Mouse (Mus musculus) kidney, embryonic 15.5 days (tissue): ENCODE measurements around the gene Dennd1a. TPM values are rescaled to one million over a fixed set of nuclear protein-coding genes. Genes with fewer than 3 reads are reported as not detected.

Source experiments
- ATAC-seq: fragments of 200-750 bp; cut with Nextera tagmentation; replicated peaks from 2 replicates; pipeline ENCODE4 v1.8.0; 2017; ENCODE audit warnings: moderate TSS enrichment; ENCODE audit not compliant: low FRiP score
- H3K27ac ChIP-seq: fragments of 300-500 bp; sonication (generic); 2 replicates; pipeline ENCODE4 v1.5.1; 2015; ENCODE audit warnings: mild to moderate bottlenecking, inconsistent platforms
- H3K27me3 ChIP-seq: fragments of 300-500 bp; sonication (generic); 2 replicates; pipeline ENCODE4 v1.6.1; 2015; ENCODE audit warnings: inconsistent platforms
- H3K36me3 ChIP-seq: fragments of 300-500 bp; sonication (generic); 2 replicates; pipeline ENCODE4 v1.6.1; 2015; ENCODE audit warnings: inconsistent platforms
- H3K4me1 ChIP-seq: fragments of 300-500 bp; sonication (generic); 2 replicates; pipeline ENCODE4 v1.6.1; 2015; ENCODE audit warnings: inconsistent platforms
- H3K4me2 ChIP-seq: fragments of 300-500 bp; sonication (generic); 2 replicates; pipeline ENCODE4 v1.6.1; 2015; ENCODE audit warnings: moderate library complexity, mild to moderate bottlenecking, inconsistent platforms
- H3K4me3 ChIP-seq: fragments of 300-500 bp; sonication (generic); replicated peaks from 2 replicates; pipeline ENCODE4 v1.5.1; 2015; ENCODE audit warnings: mild to moderate bottlenecking, inconsistent platforms
- H3K9ac ChIP-seq: fragments of 300-500 bp; sonication (generic); 2 replicates; pipeline ENCODE4 v1.6.1; 2015; ENCODE audit warnings: mild to moderate bottlenecking, inconsistent platforms
- H3K9me3 ChIP-seq: fragments of 300-500 bp; sonication (generic); replicated peaks from 2 replicates; pipeline ENCODE4 v1.6.1; 2016; ENCODE audit warnings: inconsistent platforms
- WGBS: fragments of 180-500 bp; shearing (Covaris S2); methylation state at CpG from one replicate; pipeline ENCODE4 v1.1.7; 2015; ENCODE audit warnings: mixed read lengths; 5-methylcytosine and 5-hydroxymethylcytosine counted together
- polyA plus RNA-seq: library from polyadenylated mRNA; unstranded; fragments of >200 nt; fragmentation: Nextera tagmentation; extraction: Ambion mirVana; gene quantifications from 2 replicates; pipeline ENCODE4 v1.2.1, GENCODE M21; 2015

The Dennd1a gene
- polyA plus RNA-seq, 1 experiment from 2014 or later: 16.2 TPM

- H3K9ac ChIP-seq: no peak overlapping the region
- H3K36me3 ChIP-seq: no peaks in the 10 kb centered on the region
- no peak for ATAC-seq
- no peaks in the 10 kb centered on the region for H3K9me3 ChIP-seq
- peaks cover 15% of the 10 kb centered on the region for H3K4me1 ChIP-seq
- H3K27ac ChIP-seq: no peak overlapping the region
- H3K27me3 ChIP-seq: no peaks in the 10 kb centered on the region
- no peak overlapping the region for H3K4me3 ChIP-seq
- H3K4me2 ChIP-seq: no peak overlapping the region
Observed at GRCm38 (mm10) chr2:38221461-38221860, 65.7 kb downstream of the Dennd1a start.

GRCm38 (mm10) chr2:38220687-38221435 is 66.3 kb downstream of the Dennd1a start:
- WGBS: 40% methylated on average over 4 of the region's 4 CpGs
- H3K4me3 ChIP-seq: no peak overlapping the region

GRCm38 (mm10) chr2:38219666-38220065 is 67.5 kb downstream of the Dennd1a start:
- peaks cover 15% of the 10 kb centered on the region for H3K4me1 ChIP-seq
- ATAC-seq: no peak
- no peaks in the 10 kb centered on the region for H3K36me3 ChIP-seq
- no peak overlapping the region for H3K9ac ChIP-seq
- H3K4me3 ChIP-seq: no peak overlapping the region
- no peaks in the 10 kb centered on the region for H3K27me3 ChIP-seq
- H3K27ac ChIP-seq: no peak overlapping the region
- H3K4me2 ChIP-seq: no peak overlapping the region
- no peaks in the 10 kb centered on the region for H3K9me3 ChIP-seq
- 90% methylated on average over 2 of the region's 2 CpGs for WGBS

More at GRCm38 (mm10) chr2:38220687-38221435, 66.3 kb downstream of the Dennd1a start:
- Histone ChIP-seq H3K9ac (no peak overlapping the region), H3K4me1 (peaks cover 15% of the 10 kb centered on the region), H3K27ac (no peak overlapping the region), H3K9me3 (no peaks in the 10 kb centered on the region), H3K27me3 (no peaks in the 10 kb centered on the region), H3K4me2 (no peak overlapping the region), H3K36me3 (no peaks in the 10 kb centered on the region)
- no peak for ATAC-seq

- Histone ChIP-seq H3K9ac (no peak overlapping the region), H3K4me3 (no peak overlapping the region), H3K4me1 (no peaks in the 10 kb centered on the region), H3K36me3 (no peaks in the 10 kb centered on the region), H3K9me3 (no peaks in the 10 kb centered on the region), H3K27ac (no peak overlapping the region), H3K4me2 (no peak overlapping the region), H3K27me3 (no peaks in the 10 kb centered on the region)
- 86% methylated on average over 1 of the region's 1 CpGs for WGBS
- no peak for ATAC-seq
Observed at GRCm38 (mm10) chr2:38213041-38213440, 74.1 kb downstream of the Dennd1a start.

GRCm38 (mm10) chr2:38211426-38211825 is 75.8 kb downstream of the Dennd1a start:
- Histone ChIP-seq H3K4me3 (no peak overlapping the region), H3K4me2 (no peak overlapping the region), H3K4me1 (no peaks in the 10 kb centered on the region), H3K36me3 (no peaks in the 10 kb centered on the region), H3K27me3 (no peaks in the 10 kb centered on the region), H3K9me3 (no peaks in the 10 kb centered on the region), H3K27ac (no peak overlapping the region), H3K9ac (no peak overlapping the region)
- WGBS: 91% methylated on average over 2 of the region's 2 CpGs
- ATAC-seq: no peak

- 92% methylated on average over 1 of the region's 1 CpGs for WGBS
- no peak overlapping the region for H3K4me3 ChIP-seq
- ATAC-seq: no peak
Observed at GRCm38 (mm10) chr2:38207752-38208151, 79.4 kb downstream of the Dennd1a start.

GRCm38 (mm10) chr2:38205281-38205680 is 81.9 kb downstream of the Dennd1a start:
- ATAC-seq: no peak
- no peak overlapping the region for H3K27ac ChIP-seq
- H3K4me1 ChIP-seq: no peaks in the 10 kb centered on the region
- no peaks in the 10 kb centered on the region for H3K9me3 ChIP-seq
- no peak overlapping the region for H3K4me2 ChIP-seq
- H3K4me3 ChIP-seq: no peak overlapping the region
- WGBS: 71% methylated on average over 5 of the region's 5 CpGs
- no peaks in the 10 kb centered on the region for H3K36me3 ChIP-seq
- no peaks in the 10 kb centered on the region for H3K27me3 ChIP-seq
- no peak overlapping the region for H3K9ac ChIP-seq

More at GRCm38 (mm10) chr2:38207752-38208151, 79.4 kb downstream of the Dennd1a start:
- Histone ChIP-seq H3K36me3 (no peaks in the 10 kb centered on the region), H3K27ac (no peak overlapping the region), H3K9me3 (no peaks in the 10 kb centered on the region), H3K4me1 (no peaks in the 10 kb centered on the region), H3K4me2 (no peak overlapping the region), H3K27me3 (no peaks in the 10 kb centered on the region), H3K9ac (no peak overlapping the region)

- no peaks in the 10 kb centered on the region for H3K4me1 ChIP-seq
- no peaks in the 10 kb centered on the region for H3K9me3 ChIP-seq
- H3K4me3 ChIP-seq: no peak overlapping the region
- WGBS: 65% methylated on average over 2 of the region's 2 CpGs
- H3K27ac ChIP-seq: no peak overlapping the region
- no peaks in the 10 kb centered on the region for H3K27me3 ChIP-seq
- no peak overlapping the region for H3K9ac ChIP-seq
- no peak for ATAC-seq
- no peak overlapping the region for H3K4me2 ChIP-seq
- H3K36me3 ChIP-seq: no peaks in the 10 kb centered on the region
Observed at GRCm38 (mm10) chr2:38204696-38205095, 82.5 kb downstream of the Dennd1a start.

GRCm38 (mm10) chr2:38198072-38198471 is 89.1 kb downstream of the Dennd1a start:
- Histone ChIP-seq H3K27ac (no peak overlapping the region), H3K4me2 (no peak overlapping the region), H3K27me3 (no peaks in the 10 kb centered on the region), H3K4me1 (peaks cover 10% of the 10 kb centered on the region; the same call in 1 of the 2 replicates), H3K4me3 (no peak overlapping the region), H3K36me3 (no peaks in the 10 kb centered on the region), H3K9ac (no peak overlapping the region), H3K9me3 (no peaks in the 10 kb centered on the region)
- WGBS: 96% methylated on average over 1 of the region's 1 CpGs
- ATAC-seq: no peak

- 46% methylated on average over 9 of the region's 9 CpGs for WGBS
- peak overlapping the region; percentile 33; the same call in 1 of the 2 replicates for H3K4me2 ChIP-seq
Observed at GRCm38 (mm10) chr2:38196199-38197060, 90.8 kb downstream of the Dennd1a start.

GRCm38 (mm10) chr2:38192007-38192406 is 95.2 kb downstream of the Dennd1a start:
- Histone ChIP-seq H3K27me3 (no peaks in the 10 kb centered on the region), H3K9ac (no peak overlapping the region), H3K4me3 (no peak overlapping the region), H3K4me1 (peaks cover 8% of the 10 kb centered on the region; the same call in 1 of the 2 replicates), H3K36me3 (no peaks in the 10 kb centered on the region), H3K27ac (no peak overlapping the region), H3K9me3 (no peaks in the 10 kb centered on the region), H3K4me2 (no peak overlapping the region)
- no peak for ATAC-seq
- WGBS: 88% methylated on average over 1 of the region's 1 CpGs

More at GRCm38 (mm10) chr2:38196199-38197060, 90.8 kb downstream of the Dennd1a start:
- H3K36me3 ChIP-seq: no peaks in the 10 kb centered on the region
- ATAC-seq: no peak
- no peaks in the 10 kb centered on the region for H3K27me3 ChIP-seq
- no peaks in the 10 kb centered on the region for H3K9me3 ChIP-seq
- H3K27ac ChIP-seq: peak overlapping the region; percentile 61; the same call in 1 of the 2 replicates
- no peak overlapping the region for H3K4me3 ChIP-seq
- H3K4me1 ChIP-seq: peaks cover 10% of the 10 kb centered on the region; the same call in 1 of the 2 replicates
- no peak overlapping the region for H3K9ac ChIP-seq

- H3K27ac ChIP-seq: no peak overlapping the region
Observed at GRCm38 (mm10) chr2:38191601-38192000, 95.6 kb downstream of the Dennd1a start.

More at GRCm38 (mm10) chr2:38191601-38192000, 95.6 kb downstream of the Dennd1a start:
- H3K36me3 ChIP-seq: no peaks in the 10 kb centered on the region
- H3K9me3 ChIP-seq: no peaks in the 10 kb centered on the region
- no peak for ATAC-seq
- no peak overlapping the region for H3K9ac ChIP-seq
- no peak overlapping the region for H3K4me2 ChIP-seq
- no peak overlapping the region for H3K4me3 ChIP-seq
- H3K4me1 ChIP-seq: peaks cover 4% of the 10 kb centered on the region; the same call in 1 of the 2 replicates
- H3K27me3 ChIP-seq: no peaks in the 10 kb centered on the region
